Mouse (Mus musculus): ENCODE measurements around the gene Atp8b3. TPM values are rescaled to one million over a fixed set of nuclear protein-coding genes. Genes with fewer than 3 reads are reported as not detected.

Atp8b3 gene
- 0.19 and 0.23 TPM in 2 replicates for polyA plus RNA-seq (2016; fragmentation: Nextera tagmentation; extraction: Ambion mirVana)

GRCm38 (mm10) chr10:80538710-80539394 is at the start of gene Atp8b3:
Atp8b3 (minus strand) TSS chr10:80539124.
- Histone ChIP-seq H3K4me3 (0 out of 2 replicates have a peak within 1 kb of the TSS, but pooled peaks have one; percentile 4), H3K27me3 (peaks cover 48% of the 10 kb centered on the region), H3K36me3 (peaks cover 32% of the 10 kb centered on the region), H3K9me3 (no peaks in the 10 kb centered on the region), H3K9ac (no peak within 1 kb of the TSS), H3K4me1 (peaks cover 10% of the 10 kb centered on the region), H3K27ac (no peak within 1 kb of the TSS), H3K4me2 (replicated peaks) (peak within 1 kb of the TSS; percentile 38)
- 0 out of 2 replicates have a peak, but pooled peaks have one; percentile 37 for ATAC-seq (ENCODE audit: insufficient number of reproducible peaks, insufficient read depth, low FRiP score, low TSS enrichment)
- 2% methylated on average over 30 of the region's 30 CpGs for WGBS

- peaks cover 32% of the 10 kb centered on the region for H3K36me3 ChIP-seq
- H3K27me3 ChIP-seq, result no peaks in the 10 kb centered on the region
- H3K27ac ChIP-seq, result no peak overlapping the region
- no peak overlapping the region; the same call in 1 of the 2 replicates for H3K9ac ChIP-seq
- 49% methylated on average over 4 of the region's 4 CpGs for WGBS
- peaks cover 19% of the 10 kb centered on the region for H3K4me1 ChIP-seq
- H3K9me3 ChIP-seq, result no peaks in the 10 kb centered on the region
- no peak for ATAC-seq (ENCODE audit: insufficient number of reproducible peaks, insufficient read depth, low FRiP score, low TSS enrichment)
- H3K4me2 ChIP-seq (replicated peaks), result no peak overlapping the region; the same call in 1 of the 2 replicates
- H3K4me3 ChIP-seq, result no peak overlapping the region
These were observed 48.4 kb upstream of the Atp8b3 start for GRCm38 (mm10) chr10:80587305-80587657.

- H3K36me3 ChIP-seq, result peaks cover 32% of the 10 kb centered on the region
- no peak overlapping the region; the same call in 1 of the 2 replicates for H3K4me2 ChIP-seq (replicated peaks)
- no peak for ATAC-seq (ENCODE audit: insufficient number of reproducible peaks, insufficient read depth, low FRiP score, low TSS enrichment)
- H3K27ac ChIP-seq, result no peak overlapping the region
- no peak overlapping the region for H3K4me3 ChIP-seq
- H3K9me3 ChIP-seq, result no peaks in the 10 kb centered on the region
- WGBS, result 96% methylated on average over 42 of the region's 51 CpGs
- H3K9ac ChIP-seq, result no peak overlapping the region; the same call in 1 of the 2 replicates
- no peaks in the 10 kb centered on the region for H3K27me3 ChIP-seq
- peaks cover 19% of the 10 kb centered on the region for H3K4me1 ChIP-seq
These were observed 47.7 kb upstream of the Atp8b3 start for GRCm38 (mm10) chr10:80586407-80587304.

- no peak for ATAC-seq (ENCODE audit: insufficient number of reproducible peaks, insufficient read depth, low FRiP score, low TSS enrichment)
- Histone ChIP-seq H3K4me3 (no peak overlapping the region), H3K4me2 (replicated peaks) (no peak overlapping the region), H3K27ac (no peak overlapping the region), H3K36me3 (peaks cover 36% of the 10 kb centered on the region), H3K9ac (no peak overlapping the region), H3K9me3 (no peaks in the 10 kb centered on the region), H3K4me1 (peaks cover 19% of the 10 kb centered on the region), H3K27me3 (no peaks in the 10 kb centered on the region)
- WGBS, result 94% methylated on average over 8 of the region's 8 CpGs
These were observed 46.7 kb upstream of the Atp8b3 start for GRCm38 (mm10) chr10:80585581-80585980.

- Histone ChIP-seq H3K36me3 (peaks cover 36% of the 10 kb centered on the region), H3K4me3 (no peak overlapping the region), H3K27ac (no peak overlapping the region), H3K9me3 (no peaks in the 10 kb centered on the region), H3K4me1 (peaks cover 19% of the 10 kb centered on the region), H3K4me2 (replicated peaks) (no peak overlapping the region), H3K9ac (no peak overlapping the region), H3K27me3 (no peaks in the 10 kb centered on the region)
- ATAC-seq (ENCODE audit: insufficient number of reproducible peaks, insufficient read depth, low FRiP score, low TSS enrichment), result no peak
- 72% methylated on average over 12 of the region's 12 CpGs for WGBS
These were observed 46.0 kb upstream of the Atp8b3 start for GRCm38 (mm10) chr10:80584642-80585552.

GRCm38 (mm10) chr10:80584045-80584488 is 45.1 kb upstream of the Atp8b3 start:
- H3K4me3 ChIP-seq, result no peak overlapping the region
- no peaks in the 10 kb centered on the region for H3K27me3 ChIP-seq
- H3K4me2 ChIP-seq (replicated peaks), result no peak overlapping the region
- H3K9ac ChIP-seq, result no peak overlapping the region
- peaks cover 17% of the 10 kb centered on the region for H3K4me1 ChIP-seq
- H3K36me3 ChIP-seq, result peaks cover 36% of the 10 kb centered on the region
- 66% methylated on average over 12 of the region's 12 CpGs for WGBS
- no peaks in the 10 kb centered on the region for H3K9me3 ChIP-seq
- no peak overlapping the region for H3K27ac ChIP-seq
- ATAC-seq (ENCODE audit: insufficient number of reproducible peaks, insufficient read depth, low FRiP score, low TSS enrichment), result no peak

GRCm38 (mm10) chr10:80583047-80583446 is 44.1 kb upstream of the Atp8b3 start:
- 80% methylated on average over 5 of the region's 5 CpGs for WGBS
- Histone ChIP-seq H3K4me1 (peaks cover 13% of the 10 kb centered on the region; the same call in 1 of the 2 replicates), H3K27me3 (no peaks in the 10 kb centered on the region), H3K27ac (no peak overlapping the region), H3K4me2 (replicated peaks) (no peak overlapping the region), H3K9me3 (no peaks in the 10 kb centered on the region), H3K4me3 (no peak overlapping the region), H3K36me3 (peaks cover 36% of the 10 kb centered on the region), H3K9ac (no peak overlapping the region)
- no peak for ATAC-seq (ENCODE audit: insufficient number of reproducible peaks, insufficient read depth, low FRiP score, low TSS enrichment)

GRCm38 (mm10) chr10:80578911-80579310 is 40.0 kb upstream of the Atp8b3 start:
- Histone ChIP-seq H3K9me3 (no peaks in the 10 kb centered on the region), H3K4me1 (peaks cover 24% of the 10 kb centered on the region), H3K27ac (peak overlapping the region; percentile 93; the same call in 1 of the 2 replicates), H3K27me3 (no peaks in the 10 kb centered on the region), H3K4me3 (peak overlapping the region; percentile 85), H3K4me2 (replicated peaks) (peak overlapping the region; percentile 96), H3K9ac (no peak overlapping the region), H3K36me3 (peaks cover 16% of the 10 kb centered on the region)
- ATAC-seq (ENCODE audit: insufficient number of reproducible peaks, insufficient read depth, low FRiP score, low TSS enrichment), result no peak
- 9% methylated on average over 8 of the region's 8 CpGs for WGBS

GRCm38 (mm10) chr10:80578131-80578750 is 39.3 kb upstream of the Atp8b3 start:
- Histone ChIP-seq H3K4me2 (replicated peaks) (peak overlapping the region; percentile 96), H3K36me3 (peaks cover 9% of the 10 kb centered on the region), H3K9ac (peak overlapping the region; percentile 81; the same call in 1 of the 2 replicates), H3K9me3 (no peaks in the 10 kb centered on the region), H3K4me3 (peak overlapping the region; percentile 85), H3K27ac (peak overlapping the region; percentile 93), H3K4me1 (peaks cover 30% of the 10 kb centered on the region), H3K27me3 (no peaks in the 10 kb centered on the region)
- ATAC-seq (ENCODE audit: insufficient number of reproducible peaks, insufficient read depth, low FRiP score, low TSS enrichment), result peak; percentile 1
- under 1% methylated on average over 29 of the region's 29 CpGs for WGBS

- H3K4me3 ChIP-seq, result peak within 1 kb of the TSS; percentile 85
- no peaks in the 10 kb centered on the region for H3K9me3 ChIP-seq
- H3K4me2 ChIP-seq (replicated peaks), result peak within 1 kb of the TSS; percentile 96
- peak within 1 kb of the TSS; percentile 81 for H3K9ac ChIP-seq
- peaks cover 5% of the 10 kb centered on the region; the same call in 1 of the 2 replicates for H3K36me3 ChIP-seq
- WGBS, result under 1% methylated on average over 62 of the region's 97 CpGs
- H3K27ac ChIP-seq, result peak within 1 kb of the TSS; percentile 93
- peaks cover 31% of the 10 kb centered on the region for H3K4me1 ChIP-seq
- no peaks in the 10 kb centered on the region for H3K27me3 ChIP-seq
- ATAC-seq (ENCODE audit: insufficient number of reproducible peaks, insufficient read depth, low FRiP score, low TSS enrichment), result peak; percentile 71
These were observed 38.5 kb upstream of the Atp8b3 start, which contains the start of gene Klf16 for GRCm38 (mm10) chr10:80577195-80578130. Klf16 (minus strand) TSS chr10:80577321.
